Mouse (Mus musculus) heart, postnatal 0 days (tissue): ENCODE results near the gene Bloc1s5.

Experiments used
- CTCF ChIP-seq: IDR thresholded peaks from 2 replicates; pipeline ENCODE4 v1.5.1; 2016; ENCODE audit warnings: antibody characterized with exemption, control low read depth, low read depth
- EP300 ChIP-seq: IDR thresholded peaks from 2 replicates; pipeline ENCODE4 v1.6.1; 2016; ENCODE audit warnings: antibody characterized with exemption, low read depth

GRCm38 (mm10) chr13:38597076-38597475, 37.8 kb downstream of the Bloc1s5 start:
- TF ChIP-seq CTCF = peak; percentile 18
- no peak for TF ChIP-seq EP300
